Comparison of ENCODE assay signal across 32 mouse cellular contexts in the genomic region with DNA sequence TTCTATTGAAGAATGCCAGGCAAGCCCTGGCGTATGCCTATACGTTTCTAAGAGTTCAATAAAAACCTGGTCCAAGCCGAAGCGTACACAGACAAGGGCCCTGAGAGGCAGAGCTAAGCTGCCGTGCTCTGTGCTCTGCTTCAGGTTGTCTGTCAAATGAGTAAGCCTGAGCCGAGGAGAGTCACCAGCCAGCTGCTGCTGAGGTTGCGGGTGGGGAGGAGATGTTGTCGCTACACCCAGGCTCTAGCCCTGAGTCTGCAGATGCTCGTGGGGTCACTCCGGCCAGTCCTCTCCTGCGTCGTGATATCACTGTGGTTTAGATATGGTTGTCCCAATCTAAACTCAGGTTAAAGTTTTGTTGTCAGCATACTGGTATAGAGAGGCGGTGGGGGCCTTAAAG. TPM values are rescaled to one million over a fixed set of nuclear protein-coding genes. Genes with fewer than 3 reads are reported as not detected.
DNase-seq lines count a peak whose midpoint lies in the region; ATAC-seq and TF ChIP-seq lines count a peak whose summit lies in the region.
"Had no signal": no experiment of that assay in that cellular context is flagged by ENCODE, and none has a peak within 500 bp of the region (broad histone marks: within the 10 kb centered on the region; RNA-seq: fewer than 3 reads in every experiment).

No protein-coding gene starts in this region.

- WGBS in intestine, embryonic 14.5 days = 65% methylated on average over 13 of the region's 13 CpGs
- WGBS in intestine, postnatal 0 days = 64% methylated on average over 13 of the region's 13 CpGs
- 72% methylated on average over 13 of the region's 13 CpGs for WGBS in liver, embryonic 11.5 days
- WGBS in limb, embryonic 12.5 days = 78% methylated on average over 13 of the region's 13 CpGs

- TF ChIP-seq CTCF in gastrocnemius, adult 2 months (IDR thresholded peaks at IDR 0.05) = no peak
- no peak for TF ChIP-seq CTCF in intestine, postnatal 0 days (IDR thresholded peaks at IDR 0.05; ENCODE audit: low read depth)

- no peaks in the 10 kb centered on the region for H3K9me3 ChIP-seq in intestine, embryonic 14.5 days (ENCODE audit: control insufficient read depth, low read length)
- H3K9me3 ChIP-seq in intestine, postnatal 0 days (ENCODE audit: control insufficient read depth) = no peaks in the 10 kb centered on the region
- H3K9me3 ChIP-seq in liver, embryonic 11.5 days (ENCODE audit: control insufficient read depth, low read length) = no peaks in the 10 kb centered on the region
- H3K9me3 ChIP-seq in limb, embryonic 12.5 days = no peaks in the 10 kb centered on the region
- H3K9me3 ChIP-seq: embryonic facial prominence, embryonic 15.5 days; forebrain, embryonic 12.5 days; heart, embryonic 13.5 days; hindbrain, embryonic 10.5 days; liver, embryonic 12.5 days had no signal

- H3K36me3 ChIP-seq in intestine, embryonic 14.5 days (ENCODE audit: control insufficient read depth, insufficient read depth, low read length) = no peaks in the 10 kb centered on the region
- no peaks in the 10 kb centered on the region for H3K36me3 ChIP-seq in intestine, postnatal 0 days (ENCODE audit: control insufficient read depth, insufficient read depth)
- H3K36me3 ChIP-seq in liver, embryonic 11.5 days (ENCODE audit: control insufficient read depth, insufficient read depth, low read length) = no peaks in the 10 kb centered on the region
- no peaks in the 10 kb centered on the region for H3K36me3 ChIP-seq in limb, embryonic 12.5 days
- H3K36me3 ChIP-seq: embryonic facial prominence, embryonic 15.5 days; forebrain, embryonic 12.5 days; heart, embryonic 13.5 days; hindbrain, embryonic 10.5 days; liver, embryonic 12.5 days had no signal

- DNase-seq in gastrocnemius, adult 2 months = no peak
- DNase-seq in gastrocnemius, postnatal 10 days = no peak
- peak; percentile 51 for DNase-seq in intestine, embryonic 14.5 days (ENCODE audit: low spot score)
- DNase-seq in liver, embryonic 11.5 days (ENCODE audit: low spot score) = peak; percentile 22
- DNase-seq in liver = no peak
- no peak for DNase-seq in testis, postnatal 14 days (ENCODE audit: low spot score)
- DNase-seq: adrenal gland, adult 2 months; adrenal gland, postnatal 36 days; cerebellum, adult 18-20 months; cerebellum, postnatal 14 days; gastrocnemius, postnatal 25 days; heart, adult 18-20 months; heart, postnatal 10 days; kidney, adult 9 months; layer of hippocampus, adult 9-11 months; liver, postnatal 0 days; lung, postnatal 10 days; retina, postnatal 1 day; right cerebral cortex, postnatal 14 days; thymus, postnatal 25 days had no signal

- H3K27me3 ChIP-seq in intestine, embryonic 14.5 days (replicated peaks; ENCODE audit: control insufficient read depth, insufficient read depth, low read length) = no peaks in the 10 kb centered on the region
- no peaks in the 10 kb centered on the region for H3K27me3 ChIP-seq in intestine, postnatal 0 days (replicated peaks; ENCODE audit: control insufficient read depth, insufficient read depth, low read length)
- H3K27me3 ChIP-seq in liver, embryonic 11.5 days (replicated peaks; ENCODE audit: control insufficient read depth, insufficient read depth, low read length) = no peaks in the 10 kb centered on the region; the same call in none of the 2 replicates
- H3K27me3 ChIP-seq in limb, embryonic 12.5 days = 0 out of 2 replicates have a peak, but pooled peaks cover 5% of the 10 kb centered on the region
- H3K27me3 ChIP-seq: CH12.LX; embryonic facial prominence, embryonic 15.5 days; heart, embryonic 13.5 days had no signal

- no peak overlapping the region for H3K4me2 ChIP-seq in intestine, embryonic 14.5 days (ENCODE audit: low read length)
- H3K4me2 ChIP-seq in intestine, postnatal 0 days (replicated peaks; ENCODE audit: low read depth) = no peak overlapping the region
- H3K4me2 ChIP-seq in liver, embryonic 11.5 days = no peak overlapping the region
- no peak overlapping the region for H3K4me2 ChIP-seq in limb, embryonic 12.5 days
- H3K4me2 ChIP-seq: embryonic facial prominence, embryonic 15.5 days; forebrain, embryonic 12.5 days; heart, embryonic 13.5 days; liver, embryonic 12.5 days had no signal

- no peak overlapping the region for H3K4me3 ChIP-seq in gastrocnemius, adult 2 months
- no peak overlapping the region for H3K4me3 ChIP-seq in intestine, embryonic 14.5 days (ENCODE audit: low read depth, low read length)
- H3K4me3 ChIP-seq in intestine, postnatal 0 days (ENCODE audit: low read depth, low read length) = no peak overlapping the region
- no peak overlapping the region for H3K4me3 ChIP-seq in liver, embryonic 11.5 days (ENCODE audit: low read depth, low read length)
- no peak overlapping the region for H3K4me3 ChIP-seq in limb, embryonic 12.5 days (replicated peaks)
- H3K4me3 ChIP-seq: embryonic facial prominence, embryonic 15.5 days; forebrain, embryonic 12.5 days; heart, embryonic 13.5 days; hindbrain, embryonic 10.5 days; liver, embryonic 12.5 days had no signal

- H3K4me1 ChIP-seq in intestine, embryonic 14.5 days (replicated peaks; ENCODE audit: control insufficient read depth, insufficient read depth, low read length) = peaks cover 10% of the 10 kb centered on the region
- H3K4me1 ChIP-seq in intestine, postnatal 0 days (replicated peaks; ENCODE audit: control insufficient read depth, insufficient read depth, low read length) = peaks cover 9% of the 10 kb centered on the region; the same call in 1 of the 2 replicates
- no peaks in the 10 kb centered on the region for H3K4me1 ChIP-seq in liver, embryonic 11.5 days (replicated peaks; ENCODE audit: control insufficient read depth, insufficient read depth, low read length)
- H3K4me1 ChIP-seq in limb, embryonic 12.5 days (replicated peaks) = peaks cover 23% of the 10 kb centered on the region
- H3K4me1 ChIP-seq: liver, embryonic 12.5 days had no signal

- peak overlapping the region; percentile 60 for H3K27ac ChIP-seq in gastrocnemius, adult 2 months
- no peak overlapping the region for H3K27ac ChIP-seq in intestine, embryonic 14.5 days (ENCODE audit: low read depth)
- no peak overlapping the region for H3K27ac ChIP-seq in intestine, postnatal 0 days (ENCODE audit: low read depth, low read length)
- H3K27ac ChIP-seq in liver, embryonic 11.5 days (ENCODE audit: low read depth, low read length) = no peak overlapping the region
- no peak overlapping the region for H3K27ac ChIP-seq in limb, embryonic 12.5 days
- H3K27ac ChIP-seq: forebrain, embryonic 12.5 days; heart, embryonic 13.5 days; liver, embryonic 12.5 days; macrophage had no signal

- no peak overlapping the region for H3K9ac ChIP-seq in intestine, embryonic 14.5 days (ENCODE audit: low read length)
- no peak overlapping the region for H3K9ac ChIP-seq in intestine, postnatal 0 days (ENCODE audit: low read depth, low read length)
- no peak overlapping the region for H3K9ac ChIP-seq in liver, embryonic 11.5 days (ENCODE audit: low read depth, low read length)
- no peak overlapping the region for H3K9ac ChIP-seq in limb, embryonic 12.5 days (replicated peaks)
- H3K9ac ChIP-seq: embryonic facial prominence, embryonic 15.5 days; forebrain, embryonic 12.5 days; forebrain, postnatal 0 days; heart, embryonic 13.5 days; liver, embryonic 12.5 days; liver, postnatal 0 days had no signal

- no peak for ATAC-seq in intestine, embryonic 14.5 days (replicated peaks; ENCODE audit: low FRiP score, low TSS enrichment, low read depth)
- no peak for ATAC-seq in intestine, postnatal 0 days
- no peak for ATAC-seq in liver, embryonic 11.5 days (replicated peaks; ENCODE audit: low FRiP score)
- ATAC-seq in limb, embryonic 12.5 days (ENCODE audit: insufficient number of reproducible peaks, insufficient read depth, low FRiP score, low TSS enrichment, low read depth) = peak; percentile 12; the same call in 1 of the 2 replicates
- ATAC-seq: activated CD4-positive, CD25-positive, alpha-beta regulatory T cell, adult 4 months; liver, embryonic 12.5 days; liver, postnatal 0 days had no signal

- intact Hi-C loops in gastrocnemius, adult 2 months (cut with DNase I) = no loop called here

RNA-seq across cellular contexts. Expression of a gene that starts 6.7 kb away (rescaled TPM):
- 10 to 100 TPM; 18.3 to 50.1 TPM for total RNA-seq in gastrocnemius, adult 2 months (2021)
- 10 to 100 TPM; 29.2 to 30.5 TPM for total RNA-seq in gastrocnemius, postnatal 10 days (2021)
- polyA plus RNA-seq in intestine, embryonic 14.5 days (2014; fragmentation: Nextera tagmentation; extraction: Ambion mirVana) = 9.6 and 9.7 TPM in 2 replicates
- polyA plus RNA-seq in intestine, postnatal 0 days (2015; fragmentation: Nextera tagmentation; extraction: Ambion mirVana) = 10.8 and 11.9 TPM in 2 replicates
- 0.23 and 0.34 TPM in 2 replicates for polyA plus RNA-seq in liver, embryonic 11.5 days (2014; fragmentation: Nextera tagmentation; extraction: Ambion mirVana)
- 1.9 and 2.6 TPM in 2 replicates for polyA plus RNA-seq in limb, embryonic 12.5 days (2016; fragmentation: Nextera tagmentation; extraction: Ambion mirVana)
- total RNA-seq: adrenal gland, adult 2 months; adrenal gland, postnatal 36 days; CH12.LX had no signal
- polyA plus RNA-seq: adrenal gland, adult 2 months; cortical plate, adult 2 months; forebrain, postnatal 0 days; macrophage had no signal

Comparison
In these comparisons a context has a peak if more than half of its experiments do, and no peak if none do; other contexts are left out.
1. DNase-seq: peak in intestine, embryonic 14.5 days (single experiment) and liver, embryonic 11.5 days (single experiment); none in gastrocnemius, adult 2 months (single experiment), gastrocnemius, postnatal 10 days (single experiment), liver (single experiment) and testis, postnatal 14 days (single experiment).